Mouse (Mus musculus): ENCODE results near the gene Samd4. TPM values are rescaled to one million over a fixed set of nuclear protein-coding genes. Genes with fewer than 3 reads are reported as not detected.

The Samd4 gene
- total RNA-seq, 1 experiment from 2014 or later = 19.7 TPM

GRCm38 (mm10) chr14:47000096-47000736 lies 117.6 kb downstream of the Samd4 start:
- DNase-seq = peak; percentile 44

- no peak for DNase-seq
These were observed 118.4 kb downstream of the Samd4 start for GRCm38 (mm10) chr14:47000786-47001761.

- DNase-seq = peak; percentile 74
These were observed 121.5 kb downstream of the Samd4 start for GRCm38 (mm10) chr14:47004161-47004560.

GRCm38 (mm10) chr14:47011171-47012139 lies 128.8 kb downstream of the Samd4 start:
- no peak for DNase-seq

GRCm38 (mm10) chr14:47015618-47016017 lies 133.0 kb downstream of the Samd4 start:
- DNase-seq = no peak

- no peak for DNase-seq
These were observed 135.0 kb downstream of the Samd4 start for GRCm38 (mm10) chr14:47017658-47018057.

- DNase-seq = peak; percentile 41
These were observed 138.2 kb downstream of the Samd4 start for GRCm38 (mm10) chr14:47020886-47021285.

- no peak for DNase-seq
These were observed 140.9 kb downstream of the Samd4 start for GRCm38 (mm10) chr14:47023529-47023928.

GRCm38 (mm10) chr14:47027431-47028118 lies 144.9 kb downstream of the Samd4 start:
- DNase-seq = no peak

GRCm38 (mm10) chr14:47031542-47031941 lies 148.9 kb downstream of the Samd4 start:
- no peak for DNase-seq

- no peak for DNase-seq
These were observed 149.5 kb downstream of the Samd4 start for GRCm38 (mm10) chr14:47032140-47032539.

- DNase-seq = no peak
These were observed 150.8 kb downstream of the Samd4 start for GRCm38 (mm10) chr14:47033423-47033822.

- DNase-seq = peak; percentile 29
These were observed 159.0 kb downstream of the Samd4 start for GRCm38 (mm10) chr14:47041699-47042098.

- no peak for DNase-seq
These were observed 166.4 kb downstream of the Samd4 start for GRCm38 (mm10) chr14:47049051-47049450.

- no peak for DNase-seq
These were observed 169.3 kb downstream of the Samd4 start for GRCm38 (mm10) chr14:47051743-47052610.

- DNase-seq = peak; percentile 38
These were observed 170.4 kb downstream of the Samd4 start for GRCm38 (mm10) chr14:47053101-47053500.

GRCm38 (mm10) chr14:47053824-47054223 lies 171.2 kb downstream of the Samd4 start:
- no peak for DNase-seq

GRCm38 (mm10) chr14:47058969-47059368 lies 176.3 kb downstream of the Samd4 start:
- no peak for DNase-seq

- DNase-seq = no peak
These were observed 182.4 kb downstream of the Samd4 start for GRCm38 (mm10) chr14:47065067-47065466.

GRCm38 (mm10) chr14:47066901-47067300 lies 184.2 kb downstream of the Samd4 start:
- DNase-seq = no peak
